Mouse (Mus musculus): ENCODE data around the gene Helb. TPM values are rescaled to one million over a fixed set of nuclear protein-coding genes. Genes with fewer than 3 reads are reported as not detected.

Helb gene
- polyA plus RNA-seq, 2 experiments from 2014 or later: 10.5 to 14.7 TPM

- no peak for ATAC-seq
Measured at GRCm38 (mm10) chr10:120077850-120078249, 34.9 kb downstream of the Helb start.

DNA sequence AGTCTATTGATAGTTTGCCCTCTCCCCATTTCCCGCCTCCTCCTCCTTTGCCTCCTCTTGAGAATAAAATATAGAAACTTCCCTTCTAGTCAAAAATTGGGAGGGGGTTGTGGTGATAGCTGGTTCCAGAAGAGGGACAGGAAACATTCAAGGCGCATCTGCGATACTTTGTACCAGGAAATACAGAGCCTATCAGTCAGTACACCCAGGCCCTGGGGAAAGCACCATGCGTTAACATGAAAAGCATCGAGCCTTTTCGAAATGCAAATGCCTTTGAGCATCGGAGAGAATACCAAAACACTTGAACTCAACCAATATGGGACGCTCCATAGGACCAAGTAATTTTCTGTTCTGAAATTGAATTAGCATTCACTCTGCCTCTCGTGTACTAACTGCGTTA lies 46.5 kb downstream of the Helb start:
- ATAC-seq: peak; percentile 71

DNA sequence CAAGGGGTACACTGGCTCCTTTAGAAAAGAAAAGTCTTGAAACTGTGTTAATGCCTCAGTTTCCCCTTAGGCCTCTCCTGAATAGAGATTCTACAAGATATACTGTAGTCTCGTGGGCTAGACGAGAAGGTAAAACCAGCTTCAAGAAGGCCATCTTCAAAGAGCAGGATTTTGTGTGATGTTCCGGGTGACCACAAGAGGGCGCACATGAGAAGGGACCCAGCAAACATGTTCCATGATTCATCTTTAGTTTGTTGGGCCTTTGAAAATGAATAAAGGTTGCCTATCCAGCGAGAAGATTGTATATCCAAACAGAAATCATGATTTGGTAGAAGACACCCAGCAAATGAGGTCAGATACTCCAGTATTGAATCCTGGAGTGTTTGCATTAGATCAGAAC lies 48.4 kb downstream of the Helb start:
- ATAC-seq: peak; percentile 63

DNA sequence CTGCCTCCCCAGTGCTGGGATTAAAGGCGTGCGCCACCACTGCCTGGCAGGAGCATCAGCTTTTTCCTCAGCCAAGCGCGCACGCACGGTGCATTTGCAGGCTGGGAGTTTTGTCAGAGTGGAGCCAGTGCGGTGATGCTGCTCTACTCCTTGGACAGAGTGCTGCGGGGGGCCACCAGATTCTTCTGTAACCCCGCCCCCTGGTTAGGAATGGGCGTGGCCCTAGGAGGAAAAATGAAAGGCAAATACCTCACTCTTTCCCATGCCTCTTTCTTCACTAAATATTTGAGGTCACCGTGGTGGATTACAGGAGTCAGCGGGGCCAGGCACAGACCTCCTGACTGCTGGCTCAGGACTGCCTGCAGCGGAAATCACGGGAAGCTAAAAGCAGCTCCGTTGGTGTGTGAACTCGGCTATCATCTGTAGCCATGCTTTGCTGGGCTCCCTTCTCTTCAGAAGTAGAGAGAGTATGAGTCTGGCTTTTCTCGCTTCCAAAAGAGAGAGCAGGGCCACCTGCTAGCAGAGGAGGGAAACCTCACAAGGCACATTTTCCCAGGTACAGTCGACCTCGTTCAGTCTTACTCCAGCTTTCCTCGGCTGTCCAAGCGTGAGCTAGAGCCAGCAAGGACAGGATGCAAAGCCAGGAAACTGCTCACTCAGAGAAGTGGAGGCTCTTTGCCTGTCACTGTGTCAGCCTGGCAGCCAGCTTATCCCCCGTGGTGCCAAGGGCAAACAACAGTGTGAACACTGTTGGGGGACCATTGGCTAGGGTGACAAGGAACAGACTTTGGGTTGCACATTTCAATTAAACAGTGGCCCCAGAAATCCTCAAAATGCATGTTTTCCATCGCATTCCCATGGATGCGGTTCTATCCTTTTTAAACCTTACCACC lies 51.3 kb downstream of the Helb start:
- ATAC-seq: no peak

DNA sequence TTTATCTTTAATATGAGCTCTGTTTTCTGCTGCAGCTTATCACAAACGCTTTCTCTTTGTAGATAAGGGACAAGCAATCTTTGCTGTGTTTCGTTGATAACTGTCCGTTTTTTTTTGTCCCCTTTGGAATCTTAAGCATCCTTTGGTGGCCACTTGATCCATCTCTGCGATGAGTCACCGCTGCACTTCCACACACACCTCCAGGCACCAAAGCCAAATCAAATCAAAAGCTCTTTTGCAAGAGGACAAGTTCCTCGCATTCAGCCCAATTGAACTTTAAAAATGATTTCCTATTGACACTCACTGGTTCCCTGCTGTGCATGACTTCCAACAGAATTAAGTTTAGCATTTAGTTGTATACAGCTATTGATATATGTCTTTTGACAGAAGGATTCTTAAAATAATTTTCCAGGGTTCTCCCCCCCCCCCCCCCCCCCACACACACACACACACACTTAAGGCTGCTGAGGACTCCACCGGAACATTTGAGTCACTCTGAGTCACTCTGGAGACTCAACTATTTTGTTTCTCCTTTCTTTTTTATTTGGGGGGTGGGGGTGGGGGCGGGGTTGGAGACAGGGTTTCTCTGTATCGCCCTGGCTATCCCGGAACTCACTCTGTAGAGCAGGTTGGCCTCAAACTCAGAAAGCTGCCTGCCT lies 52.1 kb downstream of the Helb start:
- ATAC-seq: no peak

GRCm38 (mm10) chr10:120044714-120045234 lies 68.0 kb downstream of the Helb start:
- ATAC-seq: no peak

DNA sequence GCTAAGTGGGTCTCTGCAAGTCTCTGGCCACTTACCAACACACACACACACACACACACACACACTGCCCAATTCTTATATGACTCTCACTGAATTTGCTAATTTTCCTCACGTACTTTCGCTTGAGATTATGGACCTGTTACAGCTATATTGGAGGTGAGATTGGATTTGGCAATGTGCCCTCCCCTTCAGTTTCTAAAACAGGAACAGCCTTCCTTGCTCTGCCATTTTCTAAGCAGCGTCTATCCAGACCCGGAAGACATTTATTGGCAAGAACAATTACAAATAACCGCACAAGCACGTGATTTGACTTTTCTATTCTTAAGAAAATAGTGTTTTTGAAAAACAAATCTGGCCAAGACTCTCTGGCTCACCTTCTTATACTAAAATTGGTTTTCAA lies 68.5 kb downstream of the Helb start:
- no peak for ATAC-seq

DNA sequence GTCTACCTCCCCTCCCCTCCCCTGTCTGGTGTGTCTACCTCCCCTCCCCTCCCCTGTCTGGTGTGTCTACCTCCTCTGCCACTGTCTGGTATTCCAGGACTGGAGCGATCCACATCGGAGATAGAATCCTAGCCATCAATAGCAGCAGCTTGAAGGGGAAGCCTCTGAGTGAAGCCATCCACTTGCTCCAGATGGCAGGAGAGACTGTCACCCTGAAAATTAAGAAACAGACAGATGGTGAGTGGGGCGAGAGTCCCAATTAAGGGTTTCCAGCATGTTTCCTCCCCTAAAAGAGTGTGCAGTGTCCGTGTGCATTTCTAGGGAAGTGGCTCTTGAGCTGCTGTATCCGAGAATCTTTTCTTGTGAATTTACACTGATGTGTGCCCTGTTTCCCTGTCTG lies 74.6 kb downstream of the Helb start:
- ATAC-seq: no peak

DNA sequence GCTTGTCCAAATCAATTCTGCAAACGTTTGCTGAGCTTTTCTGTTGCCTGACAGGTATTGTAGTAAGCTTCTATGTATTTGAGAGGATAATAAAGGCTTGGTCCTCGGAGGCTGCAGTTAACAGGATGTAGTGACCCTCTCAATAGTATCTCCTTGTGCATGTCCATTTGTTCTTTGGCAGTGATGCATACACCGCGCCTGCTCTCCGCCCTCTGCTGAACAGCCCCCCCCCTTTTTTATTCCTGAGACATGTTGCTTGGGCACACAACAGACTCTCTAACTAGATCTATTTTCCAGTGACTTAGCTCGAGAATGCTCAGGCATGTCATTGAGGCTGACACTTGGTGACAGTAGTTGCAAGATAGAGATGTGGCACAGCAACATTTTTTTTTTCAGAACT lies 77.0 kb downstream of the Helb start:
- ATAC-seq: no peak

GRCm38 (mm10) chr10:120035211-120035733 lies 77.5 kb downstream of the Helb start:
- no peak for ATAC-seq

DNA sequence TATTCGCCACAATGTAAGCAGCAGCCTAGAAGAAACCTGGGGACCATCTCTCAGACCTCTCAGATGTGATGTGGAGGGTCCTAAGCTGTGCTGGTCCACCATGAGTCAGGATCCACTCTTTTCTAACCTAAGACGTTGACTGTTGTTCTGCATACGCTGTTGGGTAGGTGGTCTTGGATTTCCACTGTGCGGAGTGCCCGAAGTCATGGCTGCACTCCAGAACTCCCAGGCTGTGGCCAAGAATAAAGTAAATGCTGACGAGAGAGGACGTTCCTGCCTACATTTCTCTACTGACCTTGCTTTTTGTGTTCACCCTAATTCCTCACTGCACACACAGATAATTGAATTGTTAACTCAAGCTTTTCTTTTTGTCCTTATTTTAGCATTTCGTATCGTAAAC lies 78.9 kb downstream of the Helb start:
- no peak for ATAC-seq

Other genes with a start within 250 kb of the Helb start
- 100 to 1,000 TPM; 129 to 132 TPM for gene Tmbim4, start 88.6 kb upstream of the Helb start, polyA plus RNA-seq (2017; shearing (Covaris generic))
- 1 to 10 TPM; 3.9 to 4.5 TPM for gene Irak3, start 89.1 kb upstream of the Helb start, polyA plus RNA-seq (2017; shearing (Covaris generic))
- gene Llph, start 114.1 kb upstream of the Helb start, polyA plus RNA-seq (2017; shearing (Covaris generic)): 10 to 100 TPM; 56.9 to 77.4 TPM

Measured in CD4-positive, CD25-positive, alpha-beta regulatory T cell, adult 4 months (primary cell).